Mouse (Mus musculus) liver, postnatal 0 days (tissue): ENCODE measurements around the gene Rab5b.

ENCODE experiments used
- CTCF ChIP-seq: sonication (generic); IDR thresholded peaks from 2 replicates; pipeline ENCODE4 v1.5.1; 2016; ENCODE audit warnings: antibody characterized with exemption, low read depth
- EP300 ChIP-seq: IDR thresholded peaks from 2 replicates; pipeline ENCODE4 v1.6.1; 2016; ENCODE audit warnings: antibody characterized with exemption, low read depth, mild to moderate bottlenecking

GRCm38 (mm10) chr10:128637011-128637410 is 59.1 kb downstream of the Rab5b start:
- TF ChIP-seq CTCF (no peak), EP300 (no peak)
